Comparison of ENCODE assay signal across 26 mouse cellular contexts in genomic region chr16:36528822-36529221, GRCm38 (mm10). TPM values are rescaled to one million over a fixed set of nuclear protein-coding genes. Genes with fewer than 3 reads are reported as not detected.
DNase-seq lines count a peak whose midpoint lies in the region; ATAC-seq and TF ChIP-seq lines count a peak whose summit lies in the region.
"Had no signal": no experiment of that assay in that cellular context is flagged by ENCODE, and none has a peak within 500 bp of the region (broad histone marks: within the 10 kb centered on the region; RNA-seq: fewer than 3 reads in every experiment).

No protein-coding gene starts in this region.

- ATAC-seq in embryonic facial prominence, embryonic 14.5 days (ENCODE audit: low read depth): peak; percentile 56; the same call in 1 of the 2 replicates
- ATAC-seq: activated CD4-positive, CD25-positive, alpha-beta regulatory T cell, adult 4 months; CD4-positive, CD25-positive, alpha-beta regulatory T cell, adult 4 months; forebrain, embryonic 14.5 days; forebrain, embryonic 16.5 days; Patski had no signal

- peak; percentile 25 to 28 for DNase-seq in cerebellum, postnatal 10 days
- no peak for DNase-seq in cerebellum, adult 11-12 months
- peak; percentile 23 for DNase-seq in embryonic facial prominence, embryonic 14.5 days (ENCODE audit: low spot score)
- DNase-seq in embryonic facial prominence, embryonic 10.5 days (ENCODE audit: low spot score): no peak
- DNase-seq in kidney, adult 2 months: no peak
- DNase-seq in kidney, postnatal 10 days: no peak
- peak; percentile 7 for DNase-seq in retina, postnatal 1 day
- DNase-seq in retina, embryonic 14.5 days (ENCODE audit: low spot score): no peak
- DNase-seq: adrenal gland, adult 8-10 months; adrenal gland, postnatal 14 days; adrenal gland, postnatal 36 days; B cell, adult 2 months; cerebellum, adult 2 months; cerebellum, adult 9-10 months; cerebellum, postnatal 25 days had no signal

- WGBS in embryonic facial prominence, embryonic 14.5 days: 61% methylated on average over 3 of the region's 3 CpGs
- 82% methylated on average over 3 of the region's 3 CpGs for WGBS in embryonic facial prominence, embryonic 10.5 days
- 42% methylated on average over 3 of the region's 3 CpGs for whole genome bisulfite sequencing in kidney, adult 2 months

- no peaks in the 10 kb centered on the region for H3K36me3 ChIP-seq in embryonic facial prominence, embryonic 14.5 days (ENCODE audit: control insufficient read depth, insufficient read depth, low read length)
- no peaks in the 10 kb centered on the region for H3K36me3 ChIP-seq in embryonic facial prominence, embryonic 10.5 days (replicated peaks)
- no peaks in the 10 kb centered on the region; the same call in none of the 2 replicates for H3K36me3 ChIP-seq in kidney, adult 2 months (ENCODE audit: control insufficient read depth, insufficient read depth, low read length)
- H3K36me3 ChIP-seq: embryonic facial prominence, embryonic 13.5 days; forebrain, embryonic 10.5 days; forebrain, embryonic 12.5 days; G1E had no signal

- H3K4me3 ChIP-seq in embryonic facial prominence, embryonic 14.5 days (ENCODE audit: low read depth, low read length): no peak overlapping the region
- no peak overlapping the region for H3K4me3 ChIP-seq in embryonic facial prominence, embryonic 10.5 days
- H3K4me3 ChIP-seq in kidney, adult 2 months (ENCODE audit: insufficient read depth, low read depth, low read length): no peak overlapping the region
- H3K4me3 ChIP-seq: embryonic facial prominence, embryonic 13.5 days; erythroblast, embryonic 14.5 days; forebrain, embryonic 10.5 days; forebrain, embryonic 12.5 days had no signal

- H3K4me1 ChIP-seq in embryonic facial prominence, embryonic 14.5 days (ENCODE audit: control insufficient read depth, insufficient read depth, low read length): no peaks in the 10 kb centered on the region; the same call in 1 of the 2 replicates
- H3K4me1 ChIP-seq in embryonic facial prominence, embryonic 10.5 days: peaks cover 18% of the 10 kb centered on the region
- no peaks in the 10 kb centered on the region for H3K4me1 ChIP-seq in kidney, adult 2 months (ENCODE audit: control insufficient read depth, insufficient read depth, low read length)
- H3K4me1 ChIP-seq: forebrain, embryonic 12.5 days had no signal

- TF ChIP-seq POLR2A in kidney, adult 2 months (IDR thresholded peaks at IDR 0.05; ENCODE audit: low read depth, low read length): no peak

- no peak overlapping the region for H3K9ac ChIP-seq in embryonic facial prominence, embryonic 14.5 days (ENCODE audit: low read depth, low read length)
- H3K9ac ChIP-seq: embryonic facial prominence, embryonic 13.5 days; forebrain, embryonic 12.5 days had no signal

- no peak overlapping the region for H3K27ac ChIP-seq in embryonic facial prominence, embryonic 14.5 days (replicated peaks; ENCODE audit: low read depth, low read length)
- no peak overlapping the region for H3K27ac ChIP-seq in embryonic facial prominence, embryonic 10.5 days (replicated peaks)
- H3K27ac ChIP-seq in kidney, adult 2 months (ENCODE audit: insufficient read depth, low read depth, low read length): 0 out of 2 replicates have a peak overlapping the region, but pooled peaks have one; percentile 8
- H3K27ac ChIP-seq: embryonic facial prominence, embryonic 13.5 days; forebrain, embryonic 10.5 days; forebrain, embryonic 12.5 days had no signal

- no peaks in the 10 kb centered on the region for H3K27me3 ChIP-seq in embryonic facial prominence, embryonic 14.5 days (replicated peaks; ENCODE audit: control insufficient read depth, insufficient read depth, low read length)
- no peaks in the 10 kb centered on the region for H3K27me3 ChIP-seq in embryonic facial prominence, embryonic 10.5 days (replicated peaks; ENCODE audit: low read depth, poor library complexity, severe bottlenecking)
- H3K27me3 ChIP-seq in kidney, adult 2 months (replicated peaks; ENCODE audit: control insufficient read depth, insufficient read depth, low read length): no peaks in the 10 kb centered on the region; the same call in 1 of the 2 replicates
- H3K27me3 ChIP-seq: CH12.LX; embryonic facial prominence, embryonic 13.5 days; forebrain, embryonic 12.5 days; Patski had no signal

- H3K4me2 ChIP-seq in embryonic facial prominence, embryonic 14.5 days (ENCODE audit: low read depth, low read length): no peak overlapping the region
- H3K4me2 ChIP-seq: embryonic facial prominence, embryonic 13.5 days; forebrain, embryonic 12.5 days had no signal

- H3K9me3 ChIP-seq in embryonic facial prominence, embryonic 14.5 days (ENCODE audit: control insufficient read depth, low read length): no peaks in the 10 kb centered on the region
- no peaks in the 10 kb centered on the region for H3K9me3 ChIP-seq in embryonic facial prominence, embryonic 10.5 days
- H3K9me3 ChIP-seq: embryonic facial prominence, embryonic 13.5 days; forebrain, embryonic 10.5 days; forebrain, embryonic 12.5 days; G1E had no signal

- no peak for TF ChIP-seq CTCF in kidney, adult 2 months (conservative IDR thresholded peaks at IDR 0.05; ENCODE audit: insufficient read depth, insufficient read length, low read depth, low read length)

RNA-seq across cellular contexts. Expression of gene Casr, which starts 33.1 kb away (rescaled TPM):
- polyA plus RNA-seq in embryonic facial prominence, embryonic 14.5 days (2014; fragmentation: Nextera tagmentation; extraction: Ambion mirVana): 0.35 and 0.81 TPM in 2 replicates
- 0.18 and 0.26 TPM in 2 replicates for polyA plus RNA-seq in embryonic facial prominence, embryonic 10.5 days (2016; fragmentation: Nextera tagmentation; extraction: Ambion mirVana)
- polyA plus RNA-seq in kidney, adult 2 months (2012; rRNA removed): 17.6 and 26.3 TPM in 2 replicates
- polyA plus RNA-seq: activated CD4-positive, CD25-positive, alpha-beta regulatory T cell, adult 4 months; CD4-positive, CD25-positive, alpha-beta regulatory T cell, adult 4 months; erythroblast, embryonic 14.5 days; forebrain, embryonic 14.5 days; G1E had no signal

Comparison
In these comparisons a context has a peak if more than half of its experiments do, and no peak if none do; other contexts are left out.
1. DNase-seq: peak in cerebellum, postnatal 10 days (2 of 2), embryonic facial prominence, embryonic 14.5 days (single experiment) and retina, postnatal 1 day (single experiment); none in cerebellum, adult 11-12 months (single experiment), embryonic facial prominence, embryonic 10.5 days (single experiment), kidney, adult 2 months (single experiment), kidney, postnatal 10 days (single experiment) and retina, embryonic 14.5 days (single experiment).
2. RNA of gene Casr, which starts 33.1 kb away (polyA plus RNA-seq): 17.6 to 26.3 TPM in kidney, adult 2 months; 0.35 to 0.81 TPM in embryonic facial prominence, embryonic 14.5 days and 0.18 to 0.26 TPM in embryonic facial prominence, embryonic 10.5 days; every median in the first group is over 10 times any median in the second.